ENCODE assay signal across 8 mouse cellular contexts in genomic region chr1:45794969-45795908, GRCm38 (mm10). TPM values are rescaled to one million over a fixed set of nuclear protein-coding genes. Genes with fewer than 3 reads are reported as not detected.
DNase-seq lines count a peak whose midpoint lies in the region; ATAC-seq and TF ChIP-seq lines count a peak whose summit lies in the region.

Gene Wdr75, plus strand, starts transcription at chr1:45795166.

- peak; percentile 99 for ATAC-seq in forebrain, embryonic 11.5 days (replicated peaks; ENCODE audit: low FRiP score)
- peak; percentile 100 for ATAC-seq in heart, embryonic 16.5 days (replicated peaks; ENCODE audit: extremely low read depth, insufficient read depth, low FRiP score)
- ATAC-seq in liver, embryonic 15.5 days (ENCODE audit: insufficient read depth), result peak; percentile 99
- ATAC-seq in neural tube, embryonic 12.5 days (ENCODE audit: low FRiP score, low read depth), result peak; percentile 99

- no peak for TF ChIP-seq EP300 in CH12.LX (IDR thresholded peaks at IDR 0.05; ENCODE audit: low read length)

- H3K9ac ChIP-seq in CH12.LX (ENCODE audit: insufficient read depth, low read depth), result peak within 1 kb of the TSS; percentile 93
- H3K9ac ChIP-seq in forebrain, embryonic 11.5 days (ENCODE audit: low read length), result peak within 1 kb of the TSS; percentile 95
- peak within 1 kb of the TSS; percentile 84 for H3K9ac ChIP-seq in heart, embryonic 16.5 days (ENCODE audit: low read length)
- H3K9ac ChIP-seq in liver, embryonic 15.5 days, result peak within 1 kb of the TSS; percentile 82
- H3K9ac ChIP-seq in neural tube, embryonic 12.5 days, result peak within 1 kb of the TSS; percentile 85

- H3K4me2 ChIP-seq in CH12.LX (ENCODE audit: insufficient read depth, low read depth, poor library complexity, severe bottlenecking), result peak within 1 kb of the TSS; percentile 91
- peak within 1 kb of the TSS; percentile 75 for H3K4me2 ChIP-seq in forebrain, embryonic 11.5 days (ENCODE audit: low read depth, low read length, severe bottlenecking)
- H3K4me2 ChIP-seq in heart, embryonic 16.5 days (ENCODE audit: low read depth, low read length), result peak within 1 kb of the TSS; percentile 89
- peak within 1 kb of the TSS; percentile 86 for H3K4me2 ChIP-seq in liver, embryonic 15.5 days
- H3K4me2 ChIP-seq in neural tube, embryonic 12.5 days (replicated peaks), result peak within 1 kb of the TSS; percentile 71

- TF ChIP-seq POLR2A in CH12.LX (IDR thresholded peaks at IDR 0.05; ENCODE audit: low read depth, low read length), result peak; percentile 94

- TF ChIP-seq RAD21 in CH12.LX (IDR thresholded peaks at IDR 0.05; ENCODE audit: low read depth, low read length), result no peak

- peaks cover 3 to 24% of the 10 kb centered on the region in 2 experiments for H3K36me3 ChIP-seq in CH12.LX (replicated peaks in 1 of 2; ENCODE audit: control insufficient read depth in 1 of 2, insufficient read depth in 1 of 2, low read length in 1 of 2)
- no peaks in the 10 kb centered on the region for H3K36me3 ChIP-seq in forebrain, embryonic 11.5 days (ENCODE audit: control insufficient read depth, insufficient read depth, low read length)
- H3K36me3 ChIP-seq in heart, embryonic 16.5 days (ENCODE audit: control insufficient read depth, insufficient read depth), result peaks cover 5% of the 10 kb centered on the region
- H3K36me3 ChIP-seq in liver, embryonic 15.5 days (replicated peaks), result peaks cover 16% of the 10 kb centered on the region
- H3K36me3 ChIP-seq in neural tube, embryonic 12.5 days, result peaks cover 9% of the 10 kb centered on the region

- H3K79me2 ChIP-seq in CH12.LX (replicated peaks; ENCODE audit: control insufficient read depth, extremely low read depth, insufficient read depth, poor library complexity, severe bottlenecking), result peaks cover 33% of the 10 kb centered on the region

- peaks cover 7 to 23% of the 10 kb centered on the region in 2 experiments for H3K4me1 ChIP-seq in CH12.LX (ENCODE audit: control insufficient read depth in 1 of 2, insufficient read depth in 2 of 2)
- 0 out of 2 replicates have a peak, but pooled peaks cover 2% of the 10 kb centered on the region for H3K4me1 ChIP-seq in forebrain, embryonic 11.5 days (replicated peaks; ENCODE audit: control insufficient read depth, insufficient read depth, low read length)
- H3K4me1 ChIP-seq in heart, embryonic 16.5 days (ENCODE audit: control insufficient read depth, insufficient read depth, low read length), result peaks cover 10% of the 10 kb centered on the region
- H3K4me1 ChIP-seq in liver, embryonic 15.5 days (replicated peaks), result peaks cover 22% of the 10 kb centered on the region
- H3K4me1 ChIP-seq in neural tube, embryonic 12.5 days, result peaks cover 14% of the 10 kb centered on the region; the same call in 1 of the 2 replicates

- H3K27me3 ChIP-seq in CH12.LX (replicated peaks), result no peaks in the 10 kb centered on the region
- H3K27me3 ChIP-seq in forebrain, embryonic 11.5 days (ENCODE audit: control insufficient read depth, insufficient read depth, low read length), result no peaks in the 10 kb centered on the region
- H3K27me3 ChIP-seq in heart, embryonic 16.5 days (ENCODE audit: control insufficient read depth, insufficient read depth, low read length), result no peaks in the 10 kb centered on the region
- 0 out of 2 replicates have a peak, but pooled peaks cover 5% of the 10 kb centered on the region for H3K27me3 ChIP-seq in liver, embryonic 15.5 days
- no peaks in the 10 kb centered on the region for H3K27me3 ChIP-seq in neural tube, embryonic 12.5 days (replicated peaks)

- peak; percentile 92 for DNase-seq in CH12.LX (ENCODE audit: extremely low read depth)
- DNase-seq in c-Kit-positive CD71-positive TER-119-negative erythroid progenitor cells, embryonic 14.5 days (ENCODE audit: low read depth), result peak; percentile 91
- DNase-seq in forebrain, embryonic 11.5 days (ENCODE audit: low spot score), result peak; percentile 96
- DNase-seq in kidney, postnatal 36 days, result peak; percentile 96
- peak; percentile 95 for DNase-seq in telencephalon, adult 2 months (ENCODE audit: low read depth, low spot score)

- in situ Hi-C loops in CH12.LX (cut with MboI; ENCODE audit: low pct_ligation_motif_present, low pct_unique_long_range_greater_than_20kb, low sequenced_read_pairs), result no loop called here

- H3K4me3 ChIP-seq in CH12.LX (replicated peaks in 1 of 3; ENCODE audit: low read depth in 2 of 3, low read length in 2 of 3, poor library complexity in 1 of 3), result peak within 1 kb of the TSS; percentile 95 to 97 (median 96)
- peak within 1 kb of the TSS; percentile 88 for H3K4me3 ChIP-seq in forebrain, embryonic 11.5 days (ENCODE audit: low read depth, low read length)
- H3K4me3 ChIP-seq in heart, embryonic 16.5 days (ENCODE audit: low read length), result peak within 1 kb of the TSS; percentile 74
- peak within 1 kb of the TSS; percentile 87 for H3K4me3 ChIP-seq in liver, embryonic 15.5 days (replicated peaks)
- peak within 1 kb of the TSS; percentile 83 for H3K4me3 ChIP-seq in neural tube, embryonic 12.5 days

- no peak for TF ChIP-seq CTCF in CH12.LX (conservative IDR thresholded peaks at IDR 0.05 in 1 of 2, IDR thresholded peaks at IDR 0.05 in 1 of 2; ENCODE audit: low read depth in 2 of 2, low read length in 2 of 2)

- under 1% methylated on average over 68 of the region's 70 CpGs for WGBS in forebrain, embryonic 11.5 days
- under 1% methylated on average over 70 of the region's 70 CpGs for WGBS in heart, embryonic 16.5 days
- 1% methylated on average over 70 of the region's 70 CpGs for WGBS in liver, embryonic 15.5 days (ENCODE audit: insufficient replicate concordance)
- under 1% methylated on average over 70 of the region's 70 CpGs for WGBS in neural tube, embryonic 12.5 days

- dilution Hi-C loops in CH12.LX (cut with MboI; ENCODE audit: extremely low pct_ligation_motif_present, extremely low pct_unique_long_range_greater_than_20kb, low sequenced_read_pairs), result no loop called here

- no peaks in the 10 kb centered on the region for H3K9me3 ChIP-seq in CH12.LX (replicated peaks; ENCODE audit: low read length)
- H3K9me3 ChIP-seq in forebrain, embryonic 11.5 days (ENCODE audit: control insufficient read depth, low read length), result no peaks in the 10 kb centered on the region
- no peaks in the 10 kb centered on the region for H3K9me3 ChIP-seq in heart, embryonic 16.5 days (replicated peaks; ENCODE audit: control insufficient read depth, low read length)
- H3K9me3 ChIP-seq in liver, embryonic 15.5 days (replicated peaks), result no peaks in the 10 kb centered on the region
- no peaks in the 10 kb centered on the region for H3K9me3 ChIP-seq in neural tube, embryonic 12.5 days

- peak within 1 kb of the TSS; percentile 44; the same call in 1 of the 2 replicates for H3K27ac ChIP-seq in CH12.LX (ENCODE audit: insufficient read depth, low read depth)
- peak within 1 kb of the TSS; percentile 26 for H3K27ac ChIP-seq in forebrain, embryonic 11.5 days (ENCODE audit: low read depth, low read length)
- H3K27ac ChIP-seq in heart, embryonic 16.5 days (ENCODE audit: low read length), result peak within 1 kb of the TSS; percentile 94
- H3K27ac ChIP-seq in liver, embryonic 15.5 days (replicated peaks), result peak within 1 kb of the TSS; percentile 81
- peak within 1 kb of the TSS; percentile 32; the same call in 1 of the 2 replicates for H3K27ac ChIP-seq in neural tube, embryonic 12.5 days

TF ChIP-seq in CH12.LX, 34 proteins besides CTCF, POLR2A, EP300 and RAD21 (continues in another document):
- TF ChIP-seq CHD1 (IDR thresholded peaks at IDR 0.05; ENCODE audit: low read depth, low read length) (no peak), RCOR1 (conservative IDR thresholded peaks at IDR 0.05; ENCODE audit: low read depth, low read length) (no peak), UBTF (IDR thresholded peaks at IDR 0.05; ENCODE audit: low read depth, low read length) (0 out of 2 replicates have a peak, but pooled peaks have one; percentile 11), MXI1 (IDR thresholded peaks at IDR 0.05; ENCODE audit: low read depth, low read length) (peak; percentile 54; the same call in 1 of the 2 replicates), KAT2A (IDR thresholded peaks at IDR 0.05; ENCODE audit: insufficient replicate concordance, low read length) (peak; percentile 84; the same call in 1 of the 2 replicates), TBP (conservative IDR thresholded peaks at IDR 0.05; ENCODE audit: low read depth, low read length) (peak; percentile 84), SIN3A (IDR thresholded peaks at IDR 0.05; ENCODE audit: low read length) (peak; percentile 38; the same call in 1 of the 2 replicates), ZKSCAN1 (IDR thresholded peaks at IDR 0.05; ENCODE audit: borderline replicate concordance, low read depth, low read length) (no peak), JUND (conservative IDR thresholded peaks at IDR 0.05; ENCODE audit: low read depth, low read length) (no peak), HCFC1 (IDR thresholded peaks at IDR 0.05; ENCODE audit: low read depth, low read length) (peak; percentile 97), TCF12 (IDR thresholded peaks at IDR 0.05; ENCODE audit: low read depth, low read length) (peak; percentile 79), JUN (IDR thresholded peaks at IDR 0.05; ENCODE audit: insufficient read depth, low read depth, low read length) (no peak), MAFK (IDR thresholded peaks at IDR 0.05; ENCODE audit: insufficient replicate concordance, low read length) (no peak), USF1 (IDR thresholded peaks at IDR 0.05; ENCODE audit: low read depth, low read length) (no peak), ELF1 (IDR thresholded peaks at IDR 0.05; ENCODE audit: low read depth, low read length) (peak; percentile 93), PAX5 (IDR thresholded peaks at IDR 0.05; ENCODE audit: low read length) (no peak), NRF1 (IDR thresholded peaks at IDR 0.05; ENCODE audit: low read depth, low read length) (peak; percentile 89), MAZ (IDR thresholded peaks at IDR 0.05; ENCODE audit: low read depth, low read length) (peak; percentile 87; the same call in 1 of the 2 replicates), ETS1 (conservative IDR thresholded peaks at IDR 0.05; ENCODE audit: low read depth, low read length) (0 out of 2 replicates have a peak, but pooled peaks have one; percentile 12), ZMIZ1 (IDR thresholded peaks at IDR 0.05; ENCODE audit: low read depth, low read length) (no peak), ZNF384 (IDR thresholded peaks at IDR 0.05; ENCODE audit: low read depth, low read length) (peak; percentile 67), IRF4 (IDR thresholded peaks at IDR 0.05; ENCODE audit: low read depth, low read length) (no peak)

RNA-seq across cellular contexts. Expression of gene Wdr75, which starts in this region (rescaled TPM):
- total RNA-seq in CH12.LX (2012; rRNA removed) (127 and 141 TPM in 2 replicates), CH12.LX (2014; rRNA removed) (197 and 204 TPM in 2 replicates)
- polyA plus RNA-seq in CH12.LX (2012; ENCODE audit: insufficient read length, low read depth), result 208 and 236 TPM in 2 replicates
- polyA plus RNA-seq in forebrain, embryonic 11.5 days (2014; fragmentation: Nextera tagmentation; extraction: Ambion mirVana), result 81.3 and 82.3 TPM in 2 replicates
- 32.7 and 34.9 TPM in 2 replicates for polyA plus RNA-seq in heart, embryonic 16.5 days (2015; fragmentation: Nextera tagmentation; extraction: Ambion mirVana)
- 32.2 and 33.1 TPM in 2 replicates for polyA plus RNA-seq in liver, embryonic 15.5 days (2015; fragmentation: Nextera tagmentation; extraction: Ambion mirVana)
- 58.0 and 62.6 TPM in 2 replicates for polyA plus RNA-seq in neural tube, embryonic 12.5 days (2016; fragmentation: Nextera tagmentation; extraction: Ambion mirVana)

Comparison
In these comparisons a context has a peak if more than half of its experiments do, and no peak if none do; other contexts are left out.
1. Peak in every context shown above with its lines: DNase-seq, ATAC-seq, H3K4me3 ChIP-seq and H3K27ac ChIP-seq.
2. H3K27ac ChIP-seq: peak in every context shown above with its lines; median percentile 94 in heart, embryonic 16.5 days; 81 in liver, embryonic 15.5 days; 44 in CH12.LX; 32 in neural tube, embryonic 12.5 days; 26 in forebrain, embryonic 11.5 days.